Mouse (Mus musculus): ENCODE data around the gene Fth1. TPM values are rescaled to one million over a fixed set of nuclear protein-coding genes. Genes with fewer than 3 reads are reported as not detected.

Fth1 gene
- polyA plus RNA-seq, 1 experiment from 2014 or later = 3,796 TPM

DNA sequence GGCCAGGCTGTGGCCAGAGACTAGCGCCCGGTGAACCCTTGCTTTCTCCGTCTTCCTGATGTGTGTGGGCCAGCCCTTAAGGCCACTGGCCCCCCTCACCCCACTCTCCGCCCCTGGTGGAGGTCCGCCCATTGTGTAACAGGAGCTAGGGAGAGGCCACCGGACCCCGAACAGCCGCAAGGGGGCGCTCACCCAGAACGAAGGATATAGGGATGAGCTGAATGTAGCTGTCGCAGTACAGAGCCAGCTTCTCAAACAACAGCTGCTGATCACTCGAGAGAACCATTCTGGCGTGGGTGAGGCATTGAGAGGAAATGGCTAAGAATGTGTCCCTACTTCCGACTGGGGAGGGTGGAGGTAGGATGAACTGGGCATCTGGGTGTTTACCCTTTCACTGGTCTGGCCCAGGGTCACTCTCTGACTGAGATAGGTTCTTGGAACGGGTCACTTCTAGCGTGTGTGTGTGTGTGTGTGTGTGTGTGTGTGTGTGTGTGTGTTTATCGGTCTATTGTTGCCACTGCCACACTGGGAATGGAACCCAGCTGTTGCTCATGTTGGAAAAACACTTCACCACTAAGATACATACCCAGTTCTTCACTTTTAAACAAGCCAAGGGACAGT lies 12.7 kb downstream of the Fth1 start:
- peak; percentile 67 for ATAC-seq (replicated peaks; ENCODE audit: low FRiP score)
- Histone ChIP-seq H3K4me2 (peak overlapping the region; percentile 64), H3K27me3 (replicated peaks; ENCODE audit: control insufficient read depth, insufficient read depth, low read length) (no peaks in the 10 kb centered on the region), H3K9ac (ENCODE audit: low read depth, low read length) (peak overlapping the region; percentile 51), H3K4me1 (replicated peaks; ENCODE audit: control insufficient read depth, insufficient read depth, low read length) (peaks cover 37% of the 10 kb centered on the region), H3K9me3 (ENCODE audit: control insufficient read depth, low read length) (no peaks in the 10 kb centered on the region), H3K27ac (ENCODE audit: low read depth, low read length) (no peak overlapping the region), H3K4me3 (ENCODE audit: low read depth, low read length) (peak overlapping the region; percentile 35), H3K36me3 (ENCODE audit: control insufficient read depth, insufficient read depth, low read length) (no peaks in the 10 kb centered on the region)
- peak; percentile 89 for DNase-seq (ENCODE audit: low spot score)
- WGBS = 10% methylated on average over 17 of the region's 17 CpGs

GRCm38 (mm10) chr19:9997204-9998062 lies 17.0 kb downstream of the Fth1 start:
- WGBS = 71% methylated on average over 12 of the region's 12 CpGs
- Histone ChIP-seq H3K4me1 (replicated peaks; ENCODE audit: control insufficient read depth, insufficient read depth, low read length) (peaks cover 10% of the 10 kb centered on the region), H3K9me3 (ENCODE audit: control insufficient read depth, low read length) (no peaks in the 10 kb centered on the region), H3K4me3 (ENCODE audit: low read depth, low read length) (no peak overlapping the region), H3K4me2 (no peak overlapping the region), H3K27ac (ENCODE audit: low read depth, low read length) (no peak overlapping the region), H3K27me3 (replicated peaks; ENCODE audit: control insufficient read depth, insufficient read depth, low read length) (no peaks in the 10 kb centered on the region), H3K9ac (ENCODE audit: low read depth, low read length) (no peak overlapping the region), H3K36me3 (ENCODE audit: control insufficient read depth, insufficient read depth, low read length) (no peaks in the 10 kb centered on the region)
- DNase-seq (ENCODE audit: low spot score) (no peak), ATAC-seq (replicated peaks; ENCODE audit: low FRiP score) (no peak)

DNA sequence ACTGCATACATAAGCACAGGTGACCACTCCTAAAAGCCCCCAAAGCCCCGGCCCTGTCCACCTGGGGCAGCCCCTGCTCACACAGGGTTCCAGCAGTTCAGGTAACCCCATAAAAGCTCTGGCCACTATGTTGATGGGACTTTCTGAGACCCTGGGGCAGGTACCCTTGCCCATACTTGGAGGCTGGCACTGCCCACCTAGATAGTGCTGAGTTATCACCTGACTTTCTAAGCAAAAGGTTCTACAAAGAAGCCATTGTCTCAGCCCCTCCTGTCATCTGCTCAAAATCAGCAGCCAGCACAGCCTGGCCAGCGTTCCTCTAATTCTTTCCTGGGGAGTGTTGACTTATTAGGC lies 17.6 kb downstream of the Fth1 start:
- 74% methylated on average over 2 of the region's 2 CpGs for WGBS
- no peak overlapping the region for H3K4me2 ChIP-seq
- no peak overlapping the region for H3K4me3 ChIP-seq (ENCODE audit: low read depth, low read length)
- no peaks in the 10 kb centered on the region for H3K9me3 ChIP-seq (ENCODE audit: control insufficient read depth, low read length)
- H3K36me3 ChIP-seq (ENCODE audit: control insufficient read depth, insufficient read depth, low read length) = no peaks in the 10 kb centered on the region
- H3K27ac ChIP-seq (ENCODE audit: low read depth, low read length) = no peak overlapping the region
- peaks cover 6% of the 10 kb centered on the region for H3K4me1 ChIP-seq (replicated peaks; ENCODE audit: control insufficient read depth, insufficient read depth, low read length)
- H3K27me3 ChIP-seq (replicated peaks; ENCODE audit: control insufficient read depth, insufficient read depth, low read length) = no peaks in the 10 kb centered on the region
- ATAC-seq (replicated peaks; ENCODE audit: low FRiP score) (no peak), DNase-seq (ENCODE audit: low spot score) (no peak)
- H3K9ac ChIP-seq (ENCODE audit: low read depth, low read length) = no peak overlapping the region

DNA sequence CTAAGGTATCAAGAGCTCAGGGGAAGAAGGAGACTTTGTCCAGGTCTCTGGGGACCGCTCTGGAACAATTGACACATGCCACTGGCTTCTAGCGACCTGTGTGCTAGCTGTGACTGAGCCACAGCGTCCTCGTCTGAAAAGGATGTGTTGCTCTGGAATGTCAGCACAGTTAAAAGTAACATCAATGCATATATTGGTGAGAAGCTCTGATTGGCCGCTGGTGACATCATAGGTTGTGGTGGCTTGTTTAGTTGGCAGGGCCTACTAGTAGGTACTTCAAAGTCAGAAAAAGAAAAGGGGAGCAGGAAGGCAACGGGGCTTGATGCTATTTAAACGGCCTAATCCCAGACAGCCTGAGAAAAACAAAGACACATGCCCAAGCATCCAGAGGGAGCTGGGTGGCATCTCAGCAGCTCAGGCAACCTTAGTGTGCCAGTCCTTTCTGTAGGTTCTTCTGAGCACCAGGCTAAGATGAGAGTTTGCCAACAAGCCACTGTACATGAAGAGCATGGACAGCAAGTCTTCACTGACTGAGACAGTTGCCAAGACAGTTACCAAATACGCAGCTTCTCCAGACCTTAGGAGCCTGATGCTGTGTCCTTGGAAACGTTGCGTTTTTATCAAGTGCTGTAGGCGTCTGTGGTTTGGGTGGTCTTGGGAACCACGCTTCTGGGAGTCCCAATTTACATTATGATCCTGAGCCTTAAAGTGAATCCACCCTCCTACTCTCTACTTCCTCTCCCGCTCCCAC lies 18.5 kb downstream of the Fth1 start:
- Histone ChIP-seq H3K4me2 (no peak overlapping the region), H3K27me3 (replicated peaks; ENCODE audit: control insufficient read depth, insufficient read depth, low read length) (no peaks in the 10 kb centered on the region), H3K4me1 (replicated peaks; ENCODE audit: control insufficient read depth, insufficient read depth, low read length) (no peaks in the 10 kb centered on the region), H3K27ac (ENCODE audit: low read depth, low read length) (no peak overlapping the region), H3K36me3 (ENCODE audit: control insufficient read depth, insufficient read depth, low read length) (no peaks in the 10 kb centered on the region), H3K4me3 (ENCODE audit: low read depth, low read length) (no peak overlapping the region), H3K9ac (ENCODE audit: low read depth, low read length) (no peak overlapping the region), H3K9me3 (ENCODE audit: control insufficient read depth, low read length) (no peaks in the 10 kb centered on the region)
- WGBS = 64% methylated on average over 13 of the region's 13 CpGs
- ATAC-seq (replicated peaks; ENCODE audit: low FRiP score) = no peak
- DNase-seq (ENCODE audit: low spot score) = no peak

GRCm38 (mm10) chr19:10000330-10000729 lies 19.9 kb downstream of the Fth1 start:
- 26% methylated on average over 3 of the region's 3 CpGs for WGBS
- DNase-seq (ENCODE audit: low spot score) = no peak
- no peak overlapping the region for H3K27ac ChIP-seq (ENCODE audit: low read depth, low read length)
- no peaks in the 10 kb centered on the region for H3K36me3 ChIP-seq (ENCODE audit: control insufficient read depth, insufficient read depth, low read length)
- no peaks in the 10 kb centered on the region for H3K27me3 ChIP-seq (replicated peaks; ENCODE audit: control insufficient read depth, insufficient read depth, low read length)
- no peak overlapping the region for H3K9ac ChIP-seq (ENCODE audit: low read depth, low read length)
- H3K4me2 ChIP-seq = no peak overlapping the region; the same call in 1 of the 2 replicates
- no peaks in the 10 kb centered on the region for H3K9me3 ChIP-seq (ENCODE audit: control insufficient read depth, low read length)
- ATAC-seq (replicated peaks; ENCODE audit: low FRiP score) = 0 out of 2 replicates have a peak, but pooled peaks have one; percentile 55
- H3K4me3 ChIP-seq (ENCODE audit: low read depth, low read length) = no peak overlapping the region
- no peaks in the 10 kb centered on the region for H3K4me1 ChIP-seq (replicated peaks; ENCODE audit: control insufficient read depth, insufficient read depth, low read length)

GRCm38 (mm10) chr19:10001206-10001969 lies 21.0 kb downstream of the Fth1 start, which contains the start of the genes Best1 and Rab3il1:
Gene Best1 (minus strand): TSS chr19:10001633.
Gene Rab3il1 (plus strand): TSS chr19:10001669.
- Histone ChIP-seq H3K27me3 (replicated peaks; ENCODE audit: control insufficient read depth, insufficient read depth, low read length) (no peaks in the 10 kb centered on the region), H3K4me2 (no peak within 1 kb of the TSS; the same call in 1 of the 2 replicates)
- WGBS = 73% methylated on average over 7 of the region's 7 CpGs

DNA sequence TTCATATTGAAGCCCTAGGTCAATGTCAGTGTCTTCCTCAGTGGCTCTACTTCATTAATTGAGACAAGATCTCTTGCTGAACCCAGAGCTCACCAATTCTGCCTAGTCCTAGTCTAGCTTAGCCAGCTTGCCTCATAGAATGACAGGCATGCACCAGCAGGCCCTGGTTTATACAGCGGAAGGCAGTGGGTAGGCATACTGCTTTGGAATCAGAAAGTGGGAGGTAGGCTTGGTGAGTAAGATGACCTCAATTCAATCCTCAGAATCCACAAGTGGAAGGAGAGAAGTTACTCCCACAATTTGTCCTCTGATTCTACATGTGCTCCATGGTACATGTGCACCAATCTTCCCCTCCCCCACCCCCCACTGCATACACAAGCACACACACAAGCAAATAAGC lies 23.3 kb downstream of the Fth1 start:
- Histone ChIP-seq H3K4me1 (replicated peaks; ENCODE audit: control insufficient read depth, insufficient read depth, low read length) (no peaks in the 10 kb centered on the region), H3K27me3 (replicated peaks; ENCODE audit: control insufficient read depth, insufficient read depth, low read length) (no peaks in the 10 kb centered on the region), H3K9ac (ENCODE audit: low read depth, low read length) (no peak overlapping the region), H3K4me3 (ENCODE audit: low read depth, low read length) (no peak overlapping the region), H3K27ac (ENCODE audit: low read depth, low read length) (no peak overlapping the region), H3K4me2 (no peak overlapping the region), H3K9me3 (ENCODE audit: control insufficient read depth, low read length) (no peaks in the 10 kb centered on the region), H3K36me3 (ENCODE audit: control insufficient read depth, insufficient read depth, low read length) (no peaks in the 10 kb centered on the region)
- ATAC-seq (replicated peaks; ENCODE audit: low FRiP score) (no peak), DNase-seq (ENCODE audit: low spot score) (no peak)
- WGBS = 91% methylated on average over 1 of the region's 1 CpGs

More at GRCm38 (mm10) chr19:10001206-10001969, 21.0 kb downstream of the Fth1 start, which contains the start of the genes Best1 and Rab3il1:
- Histone ChIP-seq H3K9ac (ENCODE audit: low read depth, low read length) (no peak within 1 kb of the TSS), H3K9me3 (ENCODE audit: control insufficient read depth, low read length) (no peaks in the 10 kb centered on the region), H3K4me1 (replicated peaks; ENCODE audit: control insufficient read depth, insufficient read depth, low read length) (no peaks in the 10 kb centered on the region), H3K36me3 (ENCODE audit: control insufficient read depth, insufficient read depth, low read length) (no peaks in the 10 kb centered on the region), H3K4me3 (ENCODE audit: low read depth, low read length) (no peak within 1 kb of the TSS), H3K27ac (ENCODE audit: low read depth, low read length) (no peak within 1 kb of the TSS)
- ATAC-seq (replicated peaks; ENCODE audit: low FRiP score) (no peak), DNase-seq (ENCODE audit: low spot score) (no peak)

- Histone ChIP-seq H3K27me3 (replicated peaks; ENCODE audit: control insufficient read depth, insufficient read depth, low read length) (no peaks in the 10 kb centered on the region), H3K9me3 (ENCODE audit: control insufficient read depth, low read length) (no peaks in the 10 kb centered on the region), H3K4me2 (no peak overlapping the region), H3K4me1 (replicated peaks; ENCODE audit: control insufficient read depth, insufficient read depth, low read length) (peaks cover 43% of the 10 kb centered on the region), H3K27ac (ENCODE audit: low read depth, low read length) (no peak overlapping the region), H3K36me3 (ENCODE audit: control insufficient read depth, insufficient read depth, low read length) (no peaks in the 10 kb centered on the region), H3K4me3 (ENCODE audit: low read depth, low read length) (no peak overlapping the region), H3K9ac (ENCODE audit: low read depth, low read length) (no peak overlapping the region)
- ATAC-seq (replicated peaks; ENCODE audit: low FRiP score) = no peak
- no peak for DNase-seq (ENCODE audit: low spot score)
- 68% methylated on average over 1 of the region's 1 CpGs for WGBS
These were observed 31.0 kb downstream of the Fth1 start for GRCm38 (mm10) chr19:10011408-10011807.

Data from liver, embryonic 11.5 days (tissue).